Mouse (Mus musculus): ENCODE measurements at regions not wholly inside any gene's neighbourhood (a gene's known extent, or its start where the extent isn't known, plus 50 kb on each side); places are given as distances from the start of the nearest gene placed in this dataset.

DNA sequence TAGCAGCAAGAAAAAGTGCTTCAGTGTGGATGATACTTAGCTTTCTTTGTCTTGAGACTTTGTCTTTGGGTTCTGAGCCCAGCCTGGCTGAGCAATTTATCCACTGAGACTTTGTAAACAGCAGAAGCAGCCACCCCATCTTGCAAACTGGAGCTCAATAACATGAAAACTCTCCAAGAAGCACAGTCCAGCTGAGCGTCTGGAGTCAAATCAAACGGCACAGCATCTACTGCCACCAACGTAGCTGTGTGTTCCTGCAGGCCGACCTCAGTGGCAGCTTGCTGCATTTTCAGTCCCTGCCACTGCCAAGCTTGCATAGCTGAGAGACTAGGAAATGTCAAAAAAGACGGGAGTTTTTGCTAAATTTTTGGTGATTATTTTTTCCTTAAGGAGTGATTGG, 68.8 kb upstream of the Galnt17 start:
- no peak for DNase-seq (ENCODE audit: inconsistent age in 2 of 2, low spot score in 1 of 2)

DNA sequence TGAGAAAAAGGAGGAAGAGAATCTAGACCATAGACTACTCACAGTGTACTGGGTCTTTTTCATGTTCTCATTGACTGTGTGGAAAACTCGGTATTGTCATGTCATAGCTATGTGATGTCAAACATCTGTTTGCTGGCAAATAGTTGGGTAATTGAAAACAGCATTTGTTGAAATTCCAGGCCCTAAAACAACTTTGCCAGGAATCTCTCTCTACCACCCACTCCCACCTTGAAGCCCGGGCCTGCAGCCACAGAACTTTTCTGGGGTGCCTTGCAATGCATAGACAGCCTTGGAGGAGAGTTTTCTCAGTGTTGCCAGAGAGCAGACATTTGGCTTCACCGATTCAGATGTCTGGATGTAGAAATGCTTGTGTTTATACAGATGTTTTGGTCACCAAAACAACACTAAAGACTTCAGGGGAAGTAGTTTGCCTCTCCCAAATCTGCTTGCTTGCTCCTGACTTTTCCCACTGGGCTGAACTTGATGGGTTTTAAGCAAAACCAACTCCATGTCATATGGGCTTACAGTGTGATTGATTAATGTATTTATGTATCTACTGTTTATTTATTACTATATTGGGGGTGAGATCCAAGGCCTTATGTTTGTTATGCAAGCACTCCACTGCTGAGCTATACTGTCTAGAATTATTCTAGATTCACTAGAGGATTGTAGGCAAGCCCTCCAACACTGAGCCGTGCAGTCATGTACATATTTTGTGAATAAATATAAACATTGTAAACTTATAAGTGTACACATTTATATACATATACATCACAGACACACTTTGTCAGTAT, 63.2 kb upstream of the Galnt17 start:
- DNase-seq (ENCODE audit: inconsistent age in 2 of 2, low spot score in 1 of 2) = no peak

DNA sequence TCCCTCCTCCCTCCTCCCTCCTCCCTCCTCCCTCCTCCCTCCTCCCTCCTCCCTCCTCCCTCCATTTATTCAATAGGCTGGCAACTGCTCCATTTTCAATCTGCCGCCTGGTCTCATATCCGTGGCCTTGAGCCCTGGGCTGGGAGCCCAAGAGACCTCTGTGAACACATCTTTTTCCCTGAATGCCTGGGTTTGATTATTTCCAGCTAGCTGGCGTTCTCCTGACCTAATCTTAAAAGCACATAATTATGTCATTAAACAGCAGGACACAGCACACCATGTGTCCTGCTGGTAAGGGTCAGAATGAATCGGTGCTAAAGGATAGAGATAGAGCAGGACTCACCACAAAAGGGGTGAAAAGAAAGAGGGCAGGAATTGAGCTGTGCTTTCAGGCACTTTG, 59.2 kb upstream of the Galnt17 start:
- peak; percentile 11 to 33 for DNase-seq (ENCODE audit: inconsistent age in 2 of 2, low spot score in 1 of 2)

DNA sequence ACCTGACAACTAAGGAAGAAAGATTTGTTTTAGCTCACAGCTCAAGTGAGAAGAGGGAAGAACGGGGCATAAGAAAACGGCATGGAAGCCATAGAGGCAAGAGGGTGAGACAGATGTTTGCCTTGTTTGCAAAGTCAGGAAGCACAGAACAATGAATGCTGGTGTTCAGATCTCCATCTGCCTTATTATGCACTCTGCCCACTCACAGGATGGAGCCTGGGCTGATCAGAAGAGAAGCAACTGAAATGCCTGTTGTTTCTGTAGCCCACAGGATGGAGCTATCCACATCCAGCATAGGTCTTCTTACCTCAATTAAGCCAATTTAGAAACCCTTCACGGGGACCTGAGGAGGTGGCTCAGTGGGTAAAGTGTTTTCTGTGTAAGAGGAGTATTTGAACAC, 51.5 kb upstream of the Galnt17 start:
- DNase-seq (ENCODE audit: inconsistent age in 2 of 2, low spot score in 1 of 2) = no peak
